Comparison of ENCODE assay signal across 27 mouse cellular contexts in genomic region chr14:46736366-46736765, GRCm38 (mm10). TPM values are rescaled to one million over a fixed set of nuclear protein-coding genes. Genes with fewer than 3 reads are reported as not detected.
"Had no signal": no experiment of that assay in that cellular context is flagged by ENCODE, and none has a peak within 500 bp of the region (broad histone marks: within the 10 kb centered on the region; RNA-seq: fewer than 3 reads in every experiment).

No protein-coding gene starts in this region.

- H3K36me3 ChIP-seq: embryonic facial prominence, embryonic 10.5 days; embryonic facial prominence, embryonic 12.5 days; embryonic facial prominence, embryonic 13.5 days; embryonic facial prominence, embryonic 15.5 days; forebrain, embryonic 10.5 days; forebrain, embryonic 12.5 days; forebrain, embryonic 15.5 days; heart, embryonic 10.5 days had no signal

- DNase-seq: cerebellum, adult 8-10 months; cerebellum, adult 9-10 months; cerebellum, adult 9-11 months; cerebellum, postnatal 10 days; cerebellum, postnatal 14 days; cerebellum, postnatal 25 days; cerebellum, postnatal 36 days; embryo, embryonic 11 days; forebrain, postnatal 0 days; gastrocnemius, adult 2 months; gastrocnemius, postnatal 10 days; gastrocnemius, postnatal 14 days; gastrocnemius, postnatal 25 days; gastrocnemius, postnatal 36 days; heart, adult 18-20 months had no signal

- H3K4me3 ChIP-seq: embryonic facial prominence, embryonic 10.5 days; embryonic facial prominence, embryonic 12.5 days; embryonic facial prominence, embryonic 13.5 days; embryonic facial prominence, embryonic 15.5 days; erythroblast, embryonic 14.5 days; forebrain, embryonic 10.5 days; forebrain, embryonic 12.5 days; forebrain, embryonic 13.5 days; forebrain, embryonic 15.5 days; gastrocnemius, adult 2 months; heart, embryonic 10.5 days had no signal

- H3K9ac ChIP-seq: embryonic facial prominence, embryonic 12.5 days; embryonic facial prominence, embryonic 13.5 days; embryonic facial prominence, embryonic 15.5 days; forebrain, embryonic 12.5 days; forebrain, embryonic 13.5 days; forebrain, embryonic 15.5 days; forebrain, postnatal 0 days had no signal

- H3K27ac ChIP-seq: embryonic facial prominence, embryonic 10.5 days; embryonic facial prominence, embryonic 12.5 days; embryonic facial prominence, embryonic 13.5 days; embryonic facial prominence, embryonic 15.5 days; forebrain, embryonic 10.5 days; forebrain, embryonic 12.5 days; forebrain, embryonic 13.5 days; forebrain, embryonic 15.5 days; gastrocnemius, adult 2 months; heart, embryonic 10.5 days had no signal

- H3K4me1 ChIP-seq: embryonic facial prominence, embryonic 10.5 days; embryonic facial prominence, embryonic 12.5 days; forebrain, embryonic 10.5 days; forebrain, embryonic 12.5 days; forebrain, embryonic 13.5 days; forebrain, embryonic 15.5 days; heart, embryonic 10.5 days had no signal

- H3K27me3 ChIP-seq: embryonic facial prominence, embryonic 12.5 days; embryonic facial prominence, embryonic 13.5 days; embryonic facial prominence, embryonic 15.5 days; forebrain, embryonic 12.5 days; forebrain, embryonic 13.5 days; forebrain, embryonic 15.5 days had no signal

RNA-seq across cellular contexts. Expression of gene Cdkn3, which starts 24.0 kb away (rescaled TPM):
- total RNA-seq: gastrocnemius, adult 18-20 months; gastrocnemius, adult 2 months; gastrocnemius, adult 8-10 months had no signal
